Mouse (Mus musculus) hindbrain, embryonic 12.5 days (tissue): ENCODE data around the gene Fam136a. TPM values are rescaled to one million over a fixed set of nuclear protein-coding genes. Genes with fewer than 3 reads are reported as not detected.
A peak's percentile ranks its signal among the peaks of the same experiment; 100 is the strongest.

Source experiments
- ATAC-seq: fragments of 200-750 bp; cut with Nextera tagmentation; 2 replicates; pipeline ENCODE4 v1.8.0; 2017; ENCODE audit warnings: moderate TSS enrichment; ENCODE audit not compliant: low FRiP score
- H3K27ac ChIP-seq: fragments of 300-500 bp; sonication (generic); 2 replicates; pipeline ENCODE4 v1.5.1; 2016; ENCODE audit warnings: mild to moderate bottlenecking
- H3K27me3 ChIP-seq: fragments of 300-500 bp; sonication (generic); 2 replicates; pipeline ENCODE4 v1.6.1; 2016; ENCODE audit warnings: mild to moderate bottlenecking
- H3K36me3 ChIP-seq: fragments of 300-500 bp; sonication (generic); 2 replicates; pipeline ENCODE4 v1.6.1; 2016; ENCODE audit warnings: mild to moderate bottlenecking
- H3K4me1 ChIP-seq: fragments of 300-500 bp; sonication (generic); 2 replicates; pipeline ENCODE4 v1.6.1; 2016
- H3K4me2 ChIP-seq: fragments of 300-500 bp; sonication (generic); replicated peaks from 2 replicates; pipeline ENCODE4 v1.6.1; 2016; ENCODE audit warnings: mild to moderate bottlenecking
- H3K4me3 ChIP-seq: fragments of 300-500 bp; sonication (generic); 2 replicates; pipeline ENCODE4 v1.5.1; 2016; ENCODE audit warnings: mild to moderate bottlenecking
- H3K9ac ChIP-seq: fragments of 300-500 bp; sonication (generic); 2 replicates; pipeline ENCODE4 v1.6.1; 2016; ENCODE audit warnings: mild to moderate bottlenecking, moderate library complexity
- H3K9me3 ChIP-seq: fragments of 300-500 bp; sonication (generic); replicated peaks from 2 replicates; pipeline ENCODE4 v1.6.1; 2016; ENCODE audit warnings: mild to moderate bottlenecking
- WGBS: fragments of 180-500 bp; shearing (Covaris S2); methylation state at CpG from one replicate; pipeline ENCODE4 v1.1.7; 2016; 5-methylcytosine and 5-hydroxymethylcytosine counted together
- polyA plus RNA-seq: library from polyadenylated mRNA; unstranded; fragments of >200 nt; fragmentation: Nextera tagmentation; extraction: Ambion mirVana; gene quantifications from 2 replicates; pipeline ENCODE4 v1.2.1, GENCODE M21; 2016

The Fam136a gene
- polyA plus RNA-seq, 1 experiment from 2014 or later: 116 TPM

GRCm38 (mm10) chr6:86402681-86403607 lies 37.5 kb downstream of the Fam136a start:
- 41% methylated on average over 12 of the region's 12 CpGs for WGBS
- Histone ChIP-seq H3K27ac (no peak overlapping the region), H3K4me3 (peak overlapping the region; percentile 84), H3K27me3 (no peaks in the 10 kb centered on the region), H3K36me3 (peaks cover 4% of the 10 kb centered on the region; the same call in 1 of the 2 replicates), H3K9me3 (no peaks in the 10 kb centered on the region), H3K9ac (no peak overlapping the region), H3K4me2 (peak overlapping the region; percentile 74), H3K4me1 (peaks cover 12% of the 10 kb centered on the region)
- ATAC-seq: no peak

GRCm38 (mm10) chr6:86403728-86404099 lies 38.3 kb downstream of the Fam136a start:
- peak overlapping the region; percentile 84 for H3K4me3 ChIP-seq
- H3K9me3 ChIP-seq: no peaks in the 10 kb centered on the region
- H3K36me3 ChIP-seq: peaks cover 4% of the 10 kb centered on the region; the same call in 1 of the 2 replicates
- WGBS: under 1% methylated on average over 15 of the region's 15 CpGs
- peak overlapping the region; percentile 74 for H3K4me2 ChIP-seq
- peak; percentile 73 for ATAC-seq
- H3K9ac ChIP-seq: peak overlapping the region; percentile 100
- H3K4me1 ChIP-seq: peaks cover 12% of the 10 kb centered on the region
- H3K27ac ChIP-seq: peak overlapping the region; percentile 100
- no peaks in the 10 kb centered on the region for H3K27me3 ChIP-seq

GRCm38 (mm10) chr6:86404100-86404861 lies 38.8 kb downstream of the Fam136a start, which contains the start of gene Tia1:
Gene Tia1, plus strand, starts transcription at chr6:86404219.
- peak within 1 kb of the TSS; percentile 100 for H3K27ac ChIP-seq
- no peaks in the 10 kb centered on the region for H3K9me3 ChIP-seq
- peak within 1 kb of the TSS; percentile 100 for H3K9ac ChIP-seq
- peak; percentile 98 for ATAC-seq
- H3K4me2 ChIP-seq: peak within 1 kb of the TSS; percentile 74
- no peaks in the 10 kb centered on the region for H3K27me3 ChIP-seq
- WGBS: under 1% methylated on average over 62 of the region's 62 CpGs
- peaks cover 12% of the 10 kb centered on the region for H3K4me1 ChIP-seq
- H3K4me3 ChIP-seq: peak within 1 kb of the TSS; percentile 84
- H3K36me3 ChIP-seq: peaks cover 4% of the 10 kb centered on the region; the same call in 1 of the 2 replicates

- Histone ChIP-seq H3K36me3 (peaks cover 4% of the 10 kb centered on the region; the same call in 1 of the 2 replicates), H3K9me3 (no peaks in the 10 kb centered on the region), H3K9ac (peak overlapping the region; percentile 100), H3K27ac (peak overlapping the region; percentile 100), H3K4me2 (peak overlapping the region; percentile 74), H3K4me1 (peaks cover 16% of the 10 kb centered on the region), H3K27me3 (no peaks in the 10 kb centered on the region), H3K4me3 (peak overlapping the region; percentile 84)
- under 1% methylated on average over 11 of the region's 11 CpGs for WGBS
- no peak for ATAC-seq
Measured at GRCm38 (mm10) chr6:86404996-86405395, 39.5 kb downstream of the Fam136a start.

- H3K9me3 ChIP-seq: no peaks in the 10 kb centered on the region
- H3K4me3 ChIP-seq: peak overlapping the region; percentile 27
- peaks cover 4% of the 10 kb centered on the region; the same call in 1 of the 2 replicates for H3K36me3 ChIP-seq
- H3K9ac ChIP-seq: peak overlapping the region; percentile 41
- H3K27ac ChIP-seq: no peak overlapping the region
- ATAC-seq: no peak
- peaks cover 17% of the 10 kb centered on the region for H3K4me1 ChIP-seq
- H3K27me3 ChIP-seq: no peaks in the 10 kb centered on the region
- H3K4me2 ChIP-seq: peak overlapping the region; percentile 74
Measured at GRCm38 (mm10) chr6:86406306-86406705, 40.9 kb downstream of the Fam136a start.

GRCm38 (mm10) chr6:86418711-86419110 lies 53.3 kb downstream of the Fam136a start:
- H3K36me3 ChIP-seq: peaks cover 73% of the 10 kb centered on the region
- no peak for ATAC-seq
- H3K27ac ChIP-seq: no peak overlapping the region
- 93% methylated on average over 6 of the region's 6 CpGs for WGBS
- no peak overlapping the region for H3K9ac ChIP-seq
- no peak overlapping the region for H3K4me3 ChIP-seq
- no peak overlapping the region for H3K4me2 ChIP-seq
- H3K27me3 ChIP-seq: no peaks in the 10 kb centered on the region
- no peaks in the 10 kb centered on the region for H3K4me1 ChIP-seq
- no peaks in the 10 kb centered on the region for H3K9me3 ChIP-seq

- no peak overlapping the region for H3K4me2 ChIP-seq
- whole genome bisulfite sequencing: 94% methylated on average over 3 of the region's 3 CpGs
- H3K4me1 ChIP-seq: no peaks in the 10 kb centered on the region
- H3K4me3 ChIP-seq: no peak overlapping the region
- no peak overlapping the region for H3K27ac ChIP-seq
- ATAC-seq: no peak
- H3K36me3 ChIP-seq: peaks cover 74% of the 10 kb centered on the region
- H3K9me3 ChIP-seq: no peaks in the 10 kb centered on the region
- no peak overlapping the region for H3K9ac ChIP-seq
- H3K27me3 ChIP-seq: no peaks in the 10 kb centered on the region
Measured at GRCm38 (mm10) chr6:86419239-86419638, 53.8 kb downstream of the Fam136a start.

Other genes with a start within 250 kb of the Fam136a start
- 4.0 and 4.7 TPM in 2 replicates for gene Tgfa, start 170.4 kb upstream of the Fam136a start, polyA plus RNA-seq
- 394 and 521 TPM in 2 replicates for gene Snrpg, start 5.7 kb downstream of the Fam136a start, polyA plus RNA-seq
- gene Pcyox1, start 31.5 kb downstream of the Fam136a start, polyA plus RNA-seq: 123 and 125 TPM in 2 replicates
- 349 and 355 TPM in 2 replicates for gene Tia1, start 38.6 kb downstream of the Fam136a start, polyA plus RNA-seq
- not detected in 2 replicates for gene Gm44790, start 61.0 kb downstream of the Fam136a start, polyA plus RNA-seq
- gene C87436, start 72.7 kb downstream of the Fam136a start, polyA plus RNA-seq: 28.1 and 29.7 TPM in 2 replicates
- gene Pcbp1, start 160.7 kb downstream of the Fam136a start, polyA plus RNA-seq: 557 and 561 TPM in 2 replicates